Mouse (Mus musculus): ENCODE measurements at regions not wholly inside any gene's neighbourhood (a gene's known extent, or its start where the extent isn't known, plus 50 kb on each side); places are given as distances from the start of the nearest gene placed in this dataset.

DNA sequence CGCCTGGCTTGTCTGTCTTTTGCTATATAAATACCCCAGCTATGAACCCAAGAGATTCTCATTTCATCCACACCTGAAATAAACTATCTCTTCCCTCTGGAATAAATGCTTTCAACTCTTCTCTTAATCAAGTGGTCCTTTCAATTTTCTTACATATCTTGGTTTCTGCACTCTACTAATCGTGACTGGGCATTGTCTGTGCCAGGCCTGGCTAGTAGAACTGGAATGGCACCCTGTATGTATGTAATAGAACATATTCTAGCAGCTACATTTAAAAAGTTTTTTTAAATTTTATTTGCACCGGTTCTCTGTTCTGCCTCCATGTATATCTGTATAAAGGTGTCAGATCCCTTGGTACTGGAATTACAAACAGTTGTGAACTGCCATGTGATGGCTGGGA, 68.2 kb upstream of the Zfp644 start:
- Histone ChIP-seq H3K9ac (ENCODE audit: low read length) (no peak overlapping the region), H3K4me3 (replicated peaks; ENCODE audit: low read length) (no peak overlapping the region), H3K4me1 (ENCODE audit: control insufficient read depth, insufficient read depth, low read length) (no peaks in the 10 kb centered on the region), H3K36me3 (ENCODE audit: control insufficient read depth, insufficient read depth, low read length) (no peaks in the 10 kb centered on the region), H3K27me3 (ENCODE audit: control insufficient read depth, insufficient read depth, low read length) (no peaks in the 10 kb centered on the region), H3K9me3 (replicated peaks; ENCODE audit: control insufficient read depth, low read length) (no peaks in the 10 kb centered on the region), H3K27ac (ENCODE audit: low read length) (no peak overlapping the region), H3K4me2 (ENCODE audit: low read depth, low read length) (no peak overlapping the region)
- WGBS, result 75% methylated on average over 3 of the region's 3 CpGs
- ATAC-seq (ENCODE audit: insufficient read depth, low FRiP score), result no peak

GRCm38 (mm10) chr5:106763283-106763682, 66.2 kb upstream of the Zfp644 start:
- Histone ChIP-seq H3K27me3 (ENCODE audit: control insufficient read depth, insufficient read depth, low read length) (no peaks in the 10 kb centered on the region), H3K4me2 (ENCODE audit: low read depth, low read length) (no peak overlapping the region), H3K9ac (ENCODE audit: low read length) (no peak overlapping the region), H3K9me3 (replicated peaks; ENCODE audit: control insufficient read depth, low read length) (no peaks in the 10 kb centered on the region), H3K4me3 (replicated peaks; ENCODE audit: low read length) (no peak overlapping the region), H3K4me1 (ENCODE audit: control insufficient read depth, insufficient read depth, low read length) (no peaks in the 10 kb centered on the region), H3K27ac (ENCODE audit: low read length) (no peak overlapping the region), H3K36me3 (ENCODE audit: control insufficient read depth, insufficient read depth, low read length) (no peaks in the 10 kb centered on the region)
- ATAC-seq (ENCODE audit: insufficient read depth, low FRiP score), result no peak
- 31% methylated on average over 3 of the region's 3 CpGs for WGBS

GRCm38 (mm10) chr5:106758036-106758435, 60.9 kb upstream of the Zfp644 start:
- H3K4me3 ChIP-seq (replicated peaks; ENCODE audit: low read length), result no peak overlapping the region
- WGBS, result 24% methylated on average over 16 of the region's 16 CpGs

GRCm38 (mm10) chr5:106757436-106757835, 60.3 kb upstream of the Zfp644 start:
- Histone ChIP-seq H3K27ac (ENCODE audit: low read length) (no peak overlapping the region), H3K27me3 (ENCODE audit: control insufficient read depth, insufficient read depth, low read length) (0 out of 2 replicates have a peak, but pooled peaks cover 4% of the 10 kb centered on the region), H3K36me3 (ENCODE audit: control insufficient read depth, insufficient read depth, low read length) (no peaks in the 10 kb centered on the region), H3K9me3 (replicated peaks; ENCODE audit: control insufficient read depth, low read length) (no peaks in the 10 kb centered on the region), H3K4me3 (replicated peaks; ENCODE audit: low read length) (no peak overlapping the region), H3K4me2 (ENCODE audit: low read depth, low read length) (peak overlapping the region; percentile 32; the same call in 1 of the 2 replicates), H3K9ac (ENCODE audit: low read length) (no peak overlapping the region), H3K4me1 (ENCODE audit: control insufficient read depth, insufficient read depth, low read length) (no peaks in the 10 kb centered on the region)
- WGBS, result 3% methylated on average over 14 of the region's 14 CpGs
- no peak for ATAC-seq (ENCODE audit: insufficient read depth, low FRiP score)

More at GRCm38 (mm10) chr5:106758036-106758435, 60.9 kb upstream of the Zfp644 start:
- Histone ChIP-seq H3K4me1 (ENCODE audit: control insufficient read depth, insufficient read depth, low read length) (no peaks in the 10 kb centered on the region), H3K4me2 (ENCODE audit: low read depth, low read length) (no peak overlapping the region), H3K9ac (ENCODE audit: low read length) (no peak overlapping the region), H3K27me3 (ENCODE audit: control insufficient read depth, insufficient read depth, low read length) (0 out of 2 replicates have a peak, but pooled peaks cover 4% of the 10 kb centered on the region), H3K9me3 (replicated peaks; ENCODE audit: control insufficient read depth, low read length) (no peaks in the 10 kb centered on the region), H3K36me3 (ENCODE audit: control insufficient read depth, insufficient read depth, low read length) (no peaks in the 10 kb centered on the region), H3K27ac (ENCODE audit: low read length) (no peak overlapping the region)
- ATAC-seq (ENCODE audit: insufficient read depth, low FRiP score), result no peak

- 0 out of 2 replicates have a peak, but pooled peaks cover 4% of the 10 kb centered on the region for H3K27me3 ChIP-seq (ENCODE audit: control insufficient read depth, insufficient read depth, low read length)
- no peaks in the 10 kb centered on the region for H3K4me1 ChIP-seq (ENCODE audit: control insufficient read depth, insufficient read depth, low read length)
- no peaks in the 10 kb centered on the region for H3K36me3 ChIP-seq (ENCODE audit: control insufficient read depth, insufficient read depth, low read length)
- no peak overlapping the region for H3K27ac ChIP-seq (ENCODE audit: low read length)
- no peak for ATAC-seq (ENCODE audit: insufficient read depth, low FRiP score)
- H3K4me3 ChIP-seq (replicated peaks; ENCODE audit: low read length), result no peak overlapping the region
- no peaks in the 10 kb centered on the region for H3K9me3 ChIP-seq (replicated peaks; ENCODE audit: control insufficient read depth, low read length)
- no peak overlapping the region for H3K9ac ChIP-seq (ENCODE audit: low read length)
- peak overlapping the region; percentile 32 for H3K4me2 ChIP-seq (ENCODE audit: low read depth, low read length)
- WGBS, result 3% methylated on average over 10 of the region's 10 CpGs
These were observed 59.9 kb upstream of the Zfp644 start for GRCm38 (mm10) chr5:106756937-106757371.

DNA sequence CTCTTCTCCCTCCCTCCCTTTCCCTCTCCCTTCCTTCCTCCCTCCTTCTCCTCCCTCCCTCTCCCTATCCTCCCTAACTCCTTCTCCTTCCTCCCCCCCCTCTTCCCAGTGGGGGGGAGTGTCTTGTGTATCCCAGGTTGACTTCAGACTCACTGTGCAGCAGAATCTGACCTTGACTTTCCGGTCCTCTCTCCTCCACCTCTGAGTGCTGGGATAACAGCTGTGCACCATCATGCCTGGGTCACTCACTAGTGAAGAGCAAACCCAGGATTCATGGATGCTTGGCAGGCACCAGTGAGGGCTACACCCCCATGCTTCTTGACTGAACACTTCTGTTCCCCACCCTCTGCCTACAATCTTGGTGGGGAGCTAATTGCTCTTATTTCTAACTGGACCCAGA, 56.2 kb upstream of the Zfp644 start:
- 0 out of 2 replicates have a peak, but pooled peaks cover 4% of the 10 kb centered on the region for H3K27me3 ChIP-seq (ENCODE audit: control insufficient read depth, insufficient read depth, low read length)
- no peak overlapping the region for H3K27ac ChIP-seq (ENCODE audit: low read length)
- WGBS, result 48% methylated on average over 1 of the region's 1 CpGs
- H3K9ac ChIP-seq (ENCODE audit: low read length), result no peak overlapping the region
- H3K9me3 ChIP-seq (replicated peaks; ENCODE audit: control insufficient read depth, low read length), result no peaks in the 10 kb centered on the region
- no peak for ATAC-seq (ENCODE audit: insufficient read depth, low FRiP score)
- no peaks in the 10 kb centered on the region for H3K36me3 ChIP-seq (ENCODE audit: control insufficient read depth, insufficient read depth, low read length)
- no peak overlapping the region for H3K4me3 ChIP-seq (replicated peaks; ENCODE audit: low read length)
- H3K4me2 ChIP-seq (ENCODE audit: low read depth, low read length), result no peak overlapping the region
- no peaks in the 10 kb centered on the region for H3K4me1 ChIP-seq (ENCODE audit: control insufficient read depth, insufficient read depth, low read length)

DNA sequence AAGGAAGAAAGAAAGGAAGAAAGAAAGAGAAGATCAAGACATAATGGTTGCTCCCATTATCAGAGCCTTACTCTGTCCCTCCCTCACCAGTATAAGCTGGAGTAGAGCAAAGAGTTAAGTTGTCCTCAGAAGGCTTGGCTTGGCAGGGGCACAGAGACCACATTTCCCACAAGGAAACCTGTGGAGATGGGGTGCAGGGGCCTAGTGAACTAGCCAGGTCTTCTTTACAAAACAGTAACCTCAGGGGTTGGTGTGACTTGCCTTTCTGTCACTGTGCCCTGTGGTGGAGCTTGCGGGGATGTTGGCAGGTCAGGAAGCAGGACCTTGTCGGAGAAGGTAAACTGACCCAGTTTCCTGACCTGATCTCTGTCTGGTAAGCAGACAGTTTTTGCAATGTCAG, 53.1 kb upstream of the Zfp644 start:
- H3K4me2 ChIP-seq (ENCODE audit: low read depth, low read length), result no peak overlapping the region
- no peak overlapping the region for H3K4me3 ChIP-seq (replicated peaks; ENCODE audit: low read length)
- no peak overlapping the region for H3K9ac ChIP-seq (ENCODE audit: low read length)
- 88% methylated on average over 2 of the region's 2 CpGs for WGBS
- H3K27ac ChIP-seq (ENCODE audit: low read length), result no peak overlapping the region
- no peaks in the 10 kb centered on the region for H3K4me1 ChIP-seq (ENCODE audit: control insufficient read depth, insufficient read depth, low read length)
- ATAC-seq (ENCODE audit: insufficient read depth, low FRiP score), result no peak
- H3K36me3 ChIP-seq (ENCODE audit: control insufficient read depth, insufficient read depth, low read length), result no peaks in the 10 kb centered on the region
- H3K9me3 ChIP-seq (replicated peaks; ENCODE audit: control insufficient read depth, low read length), result no peaks in the 10 kb centered on the region
- no peaks in the 10 kb centered on the region for H3K27me3 ChIP-seq (ENCODE audit: control insufficient read depth, insufficient read depth, low read length)

- Histone ChIP-seq H3K9ac (ENCODE audit: low read length) (no peak overlapping the region), H3K27ac (ENCODE audit: low read length) (no peak overlapping the region), H3K4me1 (ENCODE audit: control insufficient read depth, insufficient read depth, low read length) (no peaks in the 10 kb centered on the region), H3K36me3 (ENCODE audit: control insufficient read depth, insufficient read depth, low read length) (no peaks in the 10 kb centered on the region), H3K9me3 (replicated peaks; ENCODE audit: control insufficient read depth, low read length) (no peaks in the 10 kb centered on the region), H3K27me3 (ENCODE audit: control insufficient read depth, insufficient read depth, low read length) (no peaks in the 10 kb centered on the region), H3K4me3 (replicated peaks; ENCODE audit: low read length) (no peak overlapping the region), H3K4me2 (ENCODE audit: low read depth, low read length) (no peak overlapping the region)
- no peak for ATAC-seq (ENCODE audit: insufficient read depth, low FRiP score)
- WGBS, result 53% methylated on average over 12 of the region's 12 CpGs
These were observed 51.5 kb upstream of the Zfp644 start for GRCm38 (mm10) chr5:106748527-106749138.

Data from stomach, embryonic 16.5 days (tissue).